Comparison of ENCODE assay signal across 21 mouse cellular contexts in genomic region chr7:145139576-145139975, GRCm38 (mm10).
DNase-seq lines count a peak whose midpoint lies in the region; TF ChIP-seq lines count a peak whose summit lies in the region.
"Had no signal": no experiment of that assay in that cellular context is flagged by ENCODE, and none has a peak within 500 bp of the region (broad histone marks: within the 10 kb centered on the region; RNA-seq: fewer than 3 reads in every experiment).

No protein-coding gene starts in this region.

- H3K4me3 ChIP-seq in ES-Bruce4 (ENCODE audit: low read depth, low read length) (no peak overlapping the region), ES-E14 (ENCODE audit: insufficient read depth in 1 of 2, low read depth in 1 of 2, low read length in 2 of 2, poor library complexity in 1 of 2, severe bottlenecking in 1 of 2) (peak overlapping the region in 1 of 2 experiments; percentile 10; a peak in 1 of 4 replicates)
- no peak overlapping the region for H3K4me3 ChIP-seq in midbrain, embryonic 10.5 days
- H3K4me3 ChIP-seq: embryonic facial prominence, embryonic 13.5 days; embryonic facial prominence, embryonic 15.5 days; erythroblast, embryonic 14.5 days; forebrain, embryonic 10.5 days; forebrain, embryonic 12.5 days had no signal

- DNase-seq in ES-E14 (ENCODE audit: low read depth, low spot score) (no peak), ZHBTc4 (ENCODE audit: low read depth, low spot score) (peak; percentile 78)
- DNase-seq in B cell, adult 2 months: no peak
- no peak for DNase-seq in midbrain, embryonic 10.5 days (ENCODE audit: low spot score)
- DNase-seq: adrenal gland, adult 8-10 months; adrenal gland, postnatal 14 days; adrenal gland, postnatal 36 days; cerebellum, adult 18-20 months; cerebellum, adult 8-10 months; cerebellum, adult 9-11 months; cerebellum, postnatal 14 days; cerebellum, postnatal 36 days; embryo, embryonic 11 days had no signal

- no peak for TF ChIP-seq POLR2A in ES-Bruce4 (IDR thresholded peaks at IDR 0.05; ENCODE audit: insufficient read depth, low read length)

- H3K27me3 ChIP-seq in ES-Bruce4 (ENCODE audit: control insufficient read depth, insufficient read depth, low read length, poor library complexity, severe bottlenecking): no peaks in the 10 kb centered on the region
- H3K27me3 ChIP-seq in midbrain, embryonic 10.5 days (ENCODE audit: low read depth, poor library complexity, severe bottlenecking): no peaks in the 10 kb centered on the region
- H3K27me3 ChIP-seq: embryonic facial prominence, embryonic 13.5 days; embryonic facial prominence, embryonic 15.5 days; forebrain, embryonic 12.5 days; Patski had no signal

- H3K9me3 ChIP-seq in ES-Bruce4 (replicated peaks; ENCODE audit: control insufficient read depth, insufficient read depth, low read length, poor library complexity, severe bottlenecking) (peaks cover 5% of the 10 kb centered on the region), ES-E14 (ENCODE audit: control insufficient read depth, insufficient read depth, low read depth, low read length) (peaks cover 2% of the 10 kb centered on the region)
- H3K9me3 ChIP-seq in midbrain, embryonic 10.5 days (replicated peaks): peaks cover 25% of the 10 kb centered on the region; the same call in 1 of the 2 replicates
- H3K9me3 ChIP-seq: embryonic facial prominence, embryonic 15.5 days had no signal

- no peak for TF ChIP-seq EP300 in ES-Bruce4 (IDR thresholded peaks at IDR 0.05; ENCODE audit: insufficient read depth, low read depth, low read length)

- H3K9ac ChIP-seq in ES-Bruce4 (ENCODE audit: low read depth, poor library complexity, severe bottlenecking) (no peak overlapping the region), ES-E14 (ENCODE audit: insufficient read depth, low read depth, low read length, poor library complexity, severe bottlenecking) (no peak overlapping the region)
- H3K9ac ChIP-seq: embryonic facial prominence, embryonic 13.5 days; embryonic facial prominence, embryonic 15.5 days; forebrain, embryonic 12.5 days had no signal

- in situ Hi-C loops in ES-E14 (cut with MboI; ENCODE audit: low sequenced_read_pairs in 2 of 2, unreplicated experiment in 2 of 2): no loop called here

- H3K4me1 ChIP-seq in ES-Bruce4 (ENCODE audit: control insufficient read depth, insufficient read depth, low read length) (peaks cover 8% of the 10 kb centered on the region), ES-E14 (ENCODE audit: control insufficient read depth in 2 of 2, insufficient read depth in 2 of 2, low read length in 2 of 2, poor library complexity in 1 of 2) (peaks cover 15 to 22% of the 10 kb centered on the region in 2 experiments)
- H3K4me1 ChIP-seq in midbrain, embryonic 10.5 days: peaks cover 23% of the 10 kb centered on the region

- 89% methylated on average over 3 of the region's 3 CpGs for WGBS in midbrain, embryonic 10.5 days

- H3K27ac ChIP-seq in ES-Bruce4 (ENCODE audit: insufficient read depth, low read length): peak overlapping the region; percentile 97
- H3K27ac ChIP-seq in ES-E14 (ENCODE audit: insufficient read depth, low read depth, low read length, poor library complexity, severe bottlenecking): peak overlapping the region; percentile 96
- H3K27ac ChIP-seq in midbrain, embryonic 10.5 days (replicated peaks): no peak overlapping the region
- H3K27ac ChIP-seq: embryonic facial prominence, embryonic 13.5 days; embryonic facial prominence, embryonic 15.5 days; forebrain, embryonic 10.5 days; forebrain, embryonic 12.5 days had no signal

- H3K36me3 ChIP-seq in ES-Bruce4 (ENCODE audit: control insufficient read depth, insufficient read depth, low read length, poor library complexity, severe bottlenecking) (no peaks in the 10 kb centered on the region), ES-E14 (ENCODE audit: control insufficient read depth, insufficient read depth, low read length, poor library complexity, severe bottlenecking) (no peaks in the 10 kb centered on the region)
- no peaks in the 10 kb centered on the region for H3K36me3 ChIP-seq in midbrain, embryonic 10.5 days
- H3K36me3 ChIP-seq: embryonic facial prominence, embryonic 13.5 days; embryonic facial prominence, embryonic 15.5 days; forebrain, embryonic 10.5 days; forebrain, embryonic 12.5 days; G1E had no signal

- no peak for TF ChIP-seq CTCF in ES-Bruce4 (IDR thresholded peaks at IDR 0.05; ENCODE audit: low read depth, low read length)

TF ChIP-seq in ES-E14, 5 proteins besides CTCF, POLR2A, EP300 and RAD21:
- no peak for TF ChIP-seq ZNF384 (IDR thresholded peaks at IDR 0.05; ENCODE audit: low read depth, low read length)
- TF ChIP-seq CHD2 (IDR thresholded peaks at IDR 0.05; ENCODE audit: low read depth, low read length): no peak
- no peak for TF ChIP-seq ZC3H11A (IDR thresholded peaks at IDR 0.05; ENCODE audit: borderline replicate concordance, low read depth, low read length)
- no peak for TF ChIP-seq MAFK (IDR thresholded peaks at IDR 0.05; ENCODE audit: insufficient read depth, low read depth, low read length)
TF ChIP-seq in ES-E14: peak in this region for 0.
